In genomic region chr8:110382751-110383150, GRCm38 (mm10) we compare ENCODE assay signal across 24 mouse cellular contexts.
DNase-seq lines count a peak whose midpoint lies in the region; ATAC-seq lines count a peak whose summit lies in the region.
"Had no signal": no experiment of that assay in that cellular context is flagged by ENCODE, and none has a peak within 500 bp of the region (broad histone marks: within the 10 kb centered on the region; RNA-seq: fewer than 3 reads in every experiment).

No protein-coding gene starts in this region.

- no peak overlapping the region for H3K4me3 ChIP-seq in midbrain, embryonic 10.5 days
- no peak overlapping the region for H3K4me3 ChIP-seq in midbrain, embryonic 11.5 days (ENCODE audit: low read depth, low read length)
- H3K4me3 ChIP-seq: embryonic facial prominence, embryonic 12.5 days; heart, adult 2 months; hindbrain, embryonic 10.5 days; kidney, embryonic 15.5 days; limb, embryonic 10.5 days; midbrain, embryonic 15.5 days had no signal

- no peaks in the 10 kb centered on the region for H3K27me3 ChIP-seq in midbrain, embryonic 10.5 days (ENCODE audit: low read depth, poor library complexity, severe bottlenecking)
- H3K27me3 ChIP-seq in midbrain, embryonic 11.5 days (ENCODE audit: control insufficient read depth, insufficient read depth, low read length) = no peaks in the 10 kb centered on the region
- H3K27me3 ChIP-seq: embryonic facial prominence, embryonic 12.5 days; kidney, embryonic 15.5 days; midbrain, embryonic 15.5 days had no signal

- no peak for ATAC-seq in midbrain, embryonic 11.5 days (ENCODE audit: low FRiP score)
- ATAC-seq: activated CD4-positive, CD25-positive, alpha-beta regulatory T cell, adult 4 months; hindbrain, postnatal 0 days; intestine, postnatal 0 days; liver, postnatal 0 days; midbrain, embryonic 15.5 days had no signal

- 0 out of 2 replicates have a peak overlapping the region, but pooled peaks have one; percentile 28 for H3K27ac ChIP-seq in midbrain, embryonic 10.5 days (replicated peaks)
- no peak overlapping the region for H3K27ac ChIP-seq in midbrain, embryonic 11.5 days (ENCODE audit: low read depth, low read length)
- H3K27ac ChIP-seq: embryonic facial prominence, embryonic 12.5 days; heart, adult 2 months; hindbrain, embryonic 10.5 days; hindbrain, postnatal 0 days; kidney, embryonic 15.5 days; limb, embryonic 10.5 days; midbrain, embryonic 15.5 days; stomach, postnatal 0 days had no signal

- no peaks in the 10 kb centered on the region for H3K36me3 ChIP-seq in midbrain, embryonic 10.5 days
- H3K36me3 ChIP-seq in midbrain, embryonic 11.5 days (ENCODE audit: control insufficient read depth, insufficient read depth, low read length) = no peaks in the 10 kb centered on the region
- H3K36me3 ChIP-seq: embryonic facial prominence, embryonic 12.5 days; hindbrain, embryonic 10.5 days; kidney, embryonic 15.5 days; limb, embryonic 10.5 days; midbrain, embryonic 15.5 days had no signal

- H3K4me2 ChIP-seq in midbrain, embryonic 11.5 days = no peak overlapping the region
- H3K4me2 ChIP-seq: embryonic facial prominence, embryonic 12.5 days; kidney, embryonic 15.5 days; midbrain, embryonic 15.5 days had no signal

- peaks cover 8% of the 10 kb centered on the region for H3K4me1 ChIP-seq in midbrain, embryonic 10.5 days
- H3K4me1 ChIP-seq in midbrain, embryonic 11.5 days (ENCODE audit: control insufficient read depth, insufficient read depth, low read length) = peaks cover 5% of the 10 kb centered on the region; the same call in 1 of the 2 replicates
- H3K4me1 ChIP-seq: embryonic facial prominence, embryonic 12.5 days; kidney, embryonic 15.5 days; limb, embryonic 10.5 days had no signal

- H3K9ac ChIP-seq in midbrain, embryonic 11.5 days (ENCODE audit: low read length) = no peak overlapping the region
- H3K9ac ChIP-seq: embryonic facial prominence, embryonic 12.5 days; kidney, embryonic 15.5 days; liver, postnatal 0 days; midbrain, embryonic 15.5 days had no signal

- WGBS in midbrain, embryonic 10.5 days = 33% methylated on average over 8 of the region's 8 CpGs
- WGBS in midbrain, embryonic 11.5 days = 31% methylated on average over 8 of the region's 8 CpGs

- DNase-seq in cerebellum, postnatal 10 days = peak; percentile 32 to 52
- DNase-seq in cerebellum, adult 11 months = no peak
- DNase-seq in gastrocnemius, postnatal 14 days = peak; percentile 38
- no peak for DNase-seq in gastrocnemius, postnatal 36 days
- no peak for DNase-seq in midbrain, embryonic 10.5 days (ENCODE audit: low spot score)
- no peak for DNase-seq in midbrain, embryonic 11.5 days (ENCODE audit: low spot score, missing footprints)
- peak; percentile 36 for DNase-seq in right cerebral cortex, postnatal 4 days
- no peak for DNase-seq in right cerebral cortex, postnatal 25 days
- DNase-seq: adrenal gland, postnatal 10 days; cerebellum, adult 18-20 months; heart, adult 2 months; kidney, postnatal 4 days; liver, postnatal 0 days; lung, postnatal 10 days; thymus, postnatal 14 days had no signal

- no peaks in the 10 kb centered on the region for H3K9me3 ChIP-seq in midbrain, embryonic 10.5 days (replicated peaks)
- no peaks in the 10 kb centered on the region for H3K9me3 ChIP-seq in midbrain, embryonic 11.5 days (ENCODE audit: control insufficient read depth, low read length)
- H3K9me3 ChIP-seq: embryonic facial prominence, embryonic 12.5 days; hindbrain, embryonic 10.5 days; kidney, embryonic 15.5 days; limb, embryonic 10.5 days; midbrain, embryonic 15.5 days had no signal

- intact Hi-C loops in gastrocnemius, postnatal 14 days (cut with DNase I; ENCODE audit: low total_unique reads) = no loop called here
- intact Hi-C loops in gastrocnemius, postnatal 36 days (cut with DNase I) = no loop called here

Comparison
In these comparisons a context has a peak if more than half of its experiments do, and no peak if none do; other contexts are left out.
1. DNase-seq: peak in cerebellum, postnatal 10 days (2 of 2), gastrocnemius, postnatal 14 days (single experiment) and right cerebral cortex, postnatal 4 days (single experiment); none in cerebellum, adult 11 months (single experiment), gastrocnemius, postnatal 36 days (0 of 2), midbrain, embryonic 10.5 days (single experiment), midbrain, embryonic 11.5 days (single experiment) and right cerebral cortex, postnatal 25 days (single experiment).